Mouse (Mus musculus): ENCODE results near the gene Dmbt1.
A peak's percentile ranks its signal among the peaks of the same experiment; 100 is the strongest.
"Not testable (repeated sequence)": the region's sequence is repeated elsewhere in the genome, so short reads cannot be mapped to it uniquely, and the experiment has no call there.

Dmbt1 gene

GRCm38 (mm10) chr7:131049829-131050228, 18.0 kb downstream of the Dmbt1 start:
- not testable (repeated sequence) for DNase-seq (ENCODE audit: low spot score)

GRCm38 (mm10) chr7:131054808-131055370, 23.0 kb downstream of the Dmbt1 start:
- no peak for DNase-seq (ENCODE audit: low spot score)

GRCm38 (mm10) chr7:131057918-131058317, 26.1 kb downstream of the Dmbt1 start:
- DNase-seq (ENCODE audit: low spot score), result not testable (repeated sequence)

- DNase-seq (ENCODE audit: low spot score), result peak; percentile 58
Measured at GRCm38 (mm10) chr7:131059808-131060207, 28.0 kb downstream of the Dmbt1 start.

GRCm38 (mm10) chr7:131062541-131062940, 30.7 kb downstream of the Dmbt1 start:
- peak; percentile 47 for DNase-seq (ENCODE audit: low spot score)

GRCm38 (mm10) chr7:131068191-131068590, 36.3 kb downstream of the Dmbt1 start:
- DNase-seq (ENCODE audit: low spot score), result peak; percentile 60

- not testable (repeated sequence) for DNase-seq (ENCODE audit: low spot score)
Measured at GRCm38 (mm10) chr7:131073476-131073875, 41.6 kb downstream of the Dmbt1 start.

- not testable (repeated sequence) for DNase-seq (ENCODE audit: low spot score)
Measured at GRCm38 (mm10) chr7:131074098-131074497, 42.2 kb downstream of the Dmbt1 start.

- DNase-seq (ENCODE audit: low spot score), result peak; percentile 56
Measured at GRCm38 (mm10) chr7:131075956-131076355, 44.1 kb downstream of the Dmbt1 start.

- DNase-seq (ENCODE audit: low spot score), result not testable (repeated sequence)
Measured at GRCm38 (mm10) chr7:131082403-131082802, 50.5 kb downstream of the Dmbt1 start.

GRCm38 (mm10) chr7:131112486-131112885, 80.6 kb downstream of the Dmbt1 start:
- peak; percentile 78 for DNase-seq (ENCODE audit: low spot score)

GRCm38 (mm10) chr7:131113676-131114075, 81.8 kb downstream of the Dmbt1 start:
- DNase-seq (ENCODE audit: low spot score), result peak; percentile 54

GRCm38 (mm10) chr7:131114434-131114833, 82.6 kb downstream of the Dmbt1 start:
- no peak for DNase-seq (ENCODE audit: low spot score)

GRCm38 (mm10) chr7:131122210-131122807, 90.5 kb downstream of the Dmbt1 start:
- no peak for DNase-seq (ENCODE audit: low spot score)

- peak; percentile 40 for DNase-seq (ENCODE audit: low spot score)
Measured at GRCm38 (mm10) chr7:131130021-131130420, 98.2 kb downstream of the Dmbt1 start.

- peak; percentile 12 for DNase-seq (ENCODE audit: low spot score)
Measured at GRCm38 (mm10) chr7:131133181-131133580, 101.3 kb downstream of the Dmbt1 start.

- no peak for DNase-seq (ENCODE audit: low spot score)
Measured at GRCm38 (mm10) chr7:131146214-131146613, 114.4 kb downstream of the Dmbt1 start, which contains the start of gene 4933402N03Rik. Gene 4933402N03Rik (minus strand): TSS chr7:131146314.

GRCm38 (mm10) chr7:131150179-131150578, 118.3 kb downstream of the Dmbt1 start:
- no peak for DNase-seq (ENCODE audit: low spot score)

- no peak for DNase-seq (ENCODE audit: low spot score)
Measured at GRCm38 (mm10) chr7:131153044-131153443, 121.2 kb downstream of the Dmbt1 start.

- no peak for DNase-seq (ENCODE audit: low spot score)
Measured at GRCm38 (mm10) chr7:131162251-131162650, 130.4 kb downstream of the Dmbt1 start.

- no peak for DNase-seq (ENCODE audit: low spot score)
Measured at GRCm38 (mm10) chr7:131167771-131168170, 135.9 kb downstream of the Dmbt1 start.

GRCm38 (mm10) chr7:131169099-131169498, 137.2 kb downstream of the Dmbt1 start:
- DNase-seq (ENCODE audit: low spot score), result no peak

All from testis, postnatal 10 days (tissue).